Mouse (Mus musculus): Measurements from ENCODE around the gene E2f4.

Gene E2f4

DNA sequence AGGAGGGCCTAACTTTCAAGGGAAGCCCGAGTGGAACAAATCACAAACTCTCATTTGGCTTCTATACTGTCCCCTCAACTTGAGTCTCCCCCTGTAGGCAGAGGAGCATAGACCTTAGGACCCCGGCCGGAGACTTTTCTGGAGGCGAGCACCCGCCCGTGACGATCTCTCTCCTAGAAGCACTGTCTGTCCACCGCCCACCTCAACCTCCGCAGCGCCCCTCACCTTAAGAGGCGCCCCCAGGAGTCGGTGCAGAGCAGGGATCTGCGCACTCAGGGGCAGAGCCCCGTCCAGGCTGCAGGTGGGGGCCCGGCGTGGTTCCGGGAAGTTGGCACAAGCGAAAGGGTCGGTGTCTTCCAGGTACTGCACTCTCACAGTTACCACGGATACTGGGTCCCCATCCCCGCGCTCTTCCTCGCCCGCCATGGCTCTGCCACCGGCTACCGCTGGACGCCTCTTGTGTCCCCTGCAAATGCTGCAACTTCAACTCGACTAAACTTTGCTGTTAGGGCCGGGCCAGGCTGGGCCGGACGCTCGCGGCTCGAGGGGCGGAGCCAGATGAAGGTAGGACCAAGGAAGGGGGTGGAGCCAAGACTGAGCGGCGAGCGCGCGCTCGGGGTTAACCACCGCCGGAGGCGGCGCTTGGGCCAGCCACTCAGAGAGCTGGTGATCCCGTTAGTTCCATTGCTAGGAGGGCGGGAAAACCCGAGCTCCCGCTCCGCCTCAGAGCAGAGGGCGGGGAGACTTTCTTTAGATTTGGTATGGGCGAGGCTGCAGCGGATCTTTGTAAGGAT is 50.2 kb downstream of the E2f4 start, which contains the start of gene Fhod1:
Fhod1 (minus strand) TSS at position 526 of the 794 bp plus-strand sequence.
- peak; percentile 89 for DNase-seq (ENCODE audit: low read depth)

- DNase-seq (ENCODE audit: low read depth): peak; percentile 48
These were observed 51.1 kb downstream of the E2f4 start, which contains the start of gene Slc9a5 for GRCm38 (mm10) chr8:105348450-105349095. Gene Slc9a5 (plus strand): TSS chr8:105348843.

- DNase-seq (ENCODE audit: low read depth): peak; percentile 41
These were observed 51.8 kb downstream of the E2f4 start for GRCm38 (mm10) chr8:105349096-105349771.

DNA sequence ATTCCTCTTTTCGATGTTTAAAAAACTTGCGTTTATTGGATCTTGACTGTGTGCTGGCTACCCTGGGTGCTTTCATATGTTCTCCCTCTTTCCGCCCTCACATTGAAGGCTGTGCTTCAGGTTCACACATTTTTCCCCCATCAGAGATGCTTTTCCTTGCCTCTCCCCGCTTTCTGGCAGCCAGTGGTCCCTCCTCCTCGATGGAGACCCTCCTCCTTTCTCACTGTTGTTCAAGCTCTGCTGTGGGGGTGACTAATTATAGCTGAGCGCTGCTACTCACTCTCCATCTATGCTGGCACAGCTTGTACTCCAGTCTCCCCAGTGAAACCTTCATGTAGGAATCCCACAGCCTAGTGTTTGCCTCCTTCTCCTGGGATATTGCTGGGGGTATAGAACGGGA is 52.7 kb downstream of the E2f4 start:
- no peak for DNase-seq (ENCODE audit: low read depth)

- DNase-seq (ENCODE audit: low read depth): no peak
These were observed 56.2 kb downstream of the E2f4 start for GRCm38 (mm10) chr8:105353583-105354135.

GRCm38 (mm10) chr8:105354549-105354948 is 57.1 kb downstream of the E2f4 start:
- no peak for DNase-seq (ENCODE audit: low read depth)
